Mouse (Mus musculus) C2C12 (cell line): ENCODE data around the gene Mapkapk2. TPM values are rescaled to one million over a fixed set of nuclear protein-coding genes. Genes with fewer than 3 reads are reported as not detected.

Experiments used
- H3K27me3 ChIP-seq: one replicate; pipeline ENCODE4 v1.6.1; 2011; ENCODE audit not compliant: control insufficient read depth, insufficient read depth, insufficient read length
- H3K36me3 ChIP-seq: one replicate; pipeline ENCODE4 v1.6.1; 2011; ENCODE audit not compliant: control insufficient read depth, insufficient read depth
- H3K4me3 ChIP-seq: one replicate; pipeline ENCODE4 v1.5.1; 2011; ENCODE audit warnings: mild to moderate bottlenecking, control low read depth; ENCODE audit not compliant: poor library complexity, insufficient read depth, severe bottlenecking
- H3K79me2 ChIP-seq: one replicate; pipeline ENCODE4 v1.6.1; 2011; ENCODE audit not compliant: control insufficient read depth, insufficient read depth
- H3K79me3 ChIP-seq: one replicate; pipeline ENCODE4 v1.6.1; 2011; ENCODE audit warnings: low read depth, control low read depth
- H3ac ChIP-seq: one replicate; pipeline ENCODE3; 2011; ENCODE audit warnings: low read depth; ENCODE audit not compliant: control insufficient read depth, insufficient read length
- CEBPB ChIP-seq: IDR thresholded peaks from one replicate; pipeline ENCODE4 v1.6.1; 2011; ENCODE audit warnings: low read depth, mild to moderate bottlenecking, control low read depth, moderate library complexity
- CTCF ChIP-seq: IDR thresholded peaks from one replicate; pipeline ENCODE4 v1.5.1; 2011; ENCODE audit not compliant: control insufficient read depth, insufficient read depth, insufficient read length
- FOSL1 ChIP-seq: IDR thresholded peaks from one replicate; pipeline ENCODE4 v1.8.0; 2011; ENCODE audit warnings: mild to moderate bottlenecking, low read length; ENCODE audit not compliant: poor library complexity, insufficient read depth, severe bottlenecking
- MAX ChIP-seq: IDR thresholded peaks from one replicate; pipeline ENCODE4 v1.6.1; 2011; ENCODE audit warnings: mild to moderate bottlenecking, control low read depth
- MYOD1 ChIP-seq: IDR thresholded peaks from one replicate; pipeline ENCODE4 v1.6.1; 2011; ENCODE audit warnings: low read depth; ENCODE audit not compliant: control insufficient read depth, insufficient read length
- MYOG ChIP-seq: IDR thresholded peaks from one replicate; pipeline ENCODE4 v1.6.1; 2011; ENCODE audit not compliant: control insufficient read depth, insufficient read length; ENCODE audit errors: extremely low read depth
- USF1 ChIP-seq: IDR thresholded peaks from one replicate; pipeline ENCODE4 v1.6.1; 2011; ENCODE audit warnings: low read depth, mild to moderate bottlenecking, control low read depth, moderate library complexity
- polyA plus RNA-seq: library from polyadenylated mRNA; unstranded; fragments of >200 nt; fragmentation: generic; extraction: Trizol; gene quantifications from one replicate; pipeline ENCODE4 v1.2.1, GENCODE M21; 2012; ENCODE audit warnings: missing spikeins

The Mapkapk2 gene
- polyA plus RNA-seq, 1 experiment: 87.0 TPM

DNA sequence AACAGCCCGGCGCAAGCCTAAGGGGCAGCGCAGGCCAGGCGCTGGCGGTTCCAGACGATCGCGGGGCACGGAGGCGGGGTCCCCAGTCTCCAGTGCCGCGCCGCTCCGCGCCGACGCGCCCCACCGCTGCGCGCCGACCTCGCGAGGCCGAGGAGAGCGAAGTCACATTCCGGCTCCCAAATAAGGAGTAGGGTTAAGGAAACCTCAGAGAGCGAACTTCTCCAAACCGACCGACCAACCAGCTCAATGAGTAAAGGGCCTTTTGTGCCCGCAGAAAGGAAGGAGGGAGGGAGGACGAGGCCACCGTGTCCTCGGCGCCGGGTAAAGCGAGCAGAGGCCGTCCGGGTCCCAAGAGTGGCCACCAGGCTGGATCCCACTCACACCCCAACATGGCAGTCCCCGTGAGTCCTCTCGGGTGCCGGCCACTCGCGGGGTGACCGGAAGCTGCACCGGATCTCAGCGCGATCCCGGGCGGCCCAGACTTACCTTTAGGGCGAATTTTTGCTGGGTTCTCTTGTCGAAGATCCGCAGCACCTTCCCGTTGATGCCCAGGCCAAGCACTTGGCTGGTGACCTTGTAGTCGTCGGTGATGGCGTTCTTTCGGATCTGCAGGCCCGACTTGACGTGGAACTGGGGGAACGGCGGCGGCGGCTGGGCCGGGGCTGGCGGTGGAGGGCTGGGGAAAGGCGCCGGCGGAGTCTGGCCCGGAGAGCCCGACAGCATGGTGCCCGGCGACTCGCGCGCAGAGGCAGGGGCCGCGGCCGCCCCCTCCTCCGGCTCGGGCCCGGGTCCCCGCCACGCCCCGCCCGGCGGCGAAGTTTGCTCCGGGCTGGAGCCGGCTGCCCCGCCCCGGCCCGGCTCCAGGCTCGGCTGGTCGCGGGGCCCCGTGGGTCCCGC, 575 bp downstream of the Mapkapk2 start:
- peak overlapping the region; percentile 86 for H3K4me3 ChIP-seq
- H3K36me3 ChIP-seq: no peaks in the 10 kb centered on the region
- H3K27me3 ChIP-seq: no peaks in the 10 kb centered on the region
- peaks cover 48% of the 10 kb centered on the region for H3K79me3 ChIP-seq
- H3K79me2 ChIP-seq: peaks cover 55% of the 10 kb centered on the region
- TF ChIP-seq CTCF (no peak), CEBPB (no peak)
- H3ac ChIP-seq: peak overlapping the region; percentile 84

DNA sequence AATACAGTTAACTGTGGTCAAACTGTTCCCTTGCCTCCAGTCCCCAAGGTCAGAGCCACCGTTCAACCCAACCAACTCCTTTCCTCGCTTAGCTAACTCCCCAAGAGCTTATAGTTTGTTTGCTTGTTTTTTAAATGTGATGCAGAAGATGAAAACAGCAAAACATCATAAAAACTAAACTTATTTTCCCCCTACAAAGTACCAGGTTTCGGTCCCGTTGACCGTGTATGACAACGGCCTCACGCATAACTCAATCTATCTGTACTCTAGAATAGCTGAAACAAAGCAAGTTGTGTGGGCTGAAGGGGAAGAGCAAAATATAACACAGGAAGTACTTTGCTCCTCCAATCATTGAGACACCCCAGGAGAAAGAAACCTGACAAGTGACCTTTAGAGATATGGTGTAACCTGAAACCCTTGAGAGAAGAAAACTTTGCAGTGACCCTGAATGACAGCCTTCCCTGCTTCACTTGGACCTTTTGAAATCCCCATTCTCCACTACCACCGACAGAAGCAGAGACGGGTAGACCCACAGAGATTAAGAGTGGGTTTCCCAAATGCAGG, 1.4 kb downstream of the Mapkapk2 start:
- H3K79me3 ChIP-seq: peaks cover 56% of the 10 kb centered on the region
- H3K4me3 ChIP-seq: peak overlapping the region; percentile 86
- H3ac ChIP-seq: peak overlapping the region; percentile 84
- TF ChIP-seq MAX (no peak), FOSL1 (no peak), MYOD1 (no peak)
- H3K36me3 ChIP-seq: no peaks in the 10 kb centered on the region
- H3K27me3 ChIP-seq: no peaks in the 10 kb centered on the region
- H3K79me2 ChIP-seq: peaks cover 64% of the 10 kb centered on the region

DNA sequence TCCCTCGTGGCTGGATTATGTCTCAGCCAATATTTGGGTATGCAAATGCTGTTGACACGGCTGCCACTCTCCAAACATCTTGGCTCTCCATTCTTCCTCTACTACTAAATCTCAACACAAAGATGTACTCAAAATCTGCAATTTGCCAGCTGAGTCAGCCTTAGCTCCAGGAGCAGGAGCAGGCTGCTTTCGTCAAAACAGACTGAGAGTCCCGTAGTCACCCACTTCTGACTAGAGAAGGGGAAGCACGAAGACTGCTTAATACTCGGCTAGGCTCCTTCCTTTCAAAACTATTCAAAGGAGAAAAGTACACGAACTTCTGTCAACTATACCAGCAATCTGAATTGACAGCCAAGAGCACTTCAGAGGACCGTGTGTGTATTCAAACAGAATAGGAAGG, 2.1 kb downstream of the Mapkapk2 start:
- Histone ChIP-seq H3K79me2 (peaks cover 70% of the 10 kb centered on the region), H3K36me3 (no peaks in the 10 kb centered on the region), H3K4me3 (peak overlapping the region; percentile 86), H3ac (no peak overlapping the region), H3K27me3 (no peaks in the 10 kb centered on the region), H3K79me3 (peaks cover 62% of the 10 kb centered on the region)
- no peak for TF ChIP-seq MYOG
- no peak for TF ChIP-seq FOSL1
- TF ChIP-seq CTCF: no peak
- TF ChIP-seq MYOD1: no peak
- TF ChIP-seq MAX: no peak
- no peak for TF ChIP-seq CEBPB
- TF ChIP-seq USF1: no peak

DNA sequence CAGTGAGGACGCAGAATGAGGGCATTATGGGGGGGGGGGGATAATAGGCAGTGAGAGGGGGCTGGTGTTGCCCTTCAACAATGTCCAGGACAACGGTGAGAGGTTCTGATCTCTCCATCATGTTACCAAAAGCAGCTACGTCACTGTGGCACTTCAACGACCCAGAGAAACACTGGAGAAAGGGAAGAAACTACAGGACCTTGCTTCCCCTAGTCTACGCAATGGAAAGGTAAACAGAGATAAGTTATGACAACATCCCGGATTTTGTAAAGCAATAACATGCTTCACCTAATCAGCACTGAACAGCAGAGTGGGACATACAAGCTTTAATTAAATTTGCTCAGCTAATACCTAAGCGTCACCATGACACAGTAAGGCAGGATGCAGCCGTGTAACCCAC, 3.7 kb downstream of the Mapkapk2 start:
- Histone ChIP-seq H3K4me3 (no peak overlapping the region), H3K27me3 (no peaks in the 10 kb centered on the region), H3K79me3 (peaks cover 79% of the 10 kb centered on the region), H3ac (no peak overlapping the region), H3K36me3 (no peaks in the 10 kb centered on the region), H3K79me2 (peaks cover 87% of the 10 kb centered on the region)
- no peak for TF ChIP-seq MYOG
- TF ChIP-seq CEBPB: no peak
- TF ChIP-seq FOSL1: no peak
- TF ChIP-seq MYOD1: no peak
- no peak for TF ChIP-seq USF1
- TF ChIP-seq CTCF: no peak
- TF ChIP-seq MAX: no peak

DNA sequence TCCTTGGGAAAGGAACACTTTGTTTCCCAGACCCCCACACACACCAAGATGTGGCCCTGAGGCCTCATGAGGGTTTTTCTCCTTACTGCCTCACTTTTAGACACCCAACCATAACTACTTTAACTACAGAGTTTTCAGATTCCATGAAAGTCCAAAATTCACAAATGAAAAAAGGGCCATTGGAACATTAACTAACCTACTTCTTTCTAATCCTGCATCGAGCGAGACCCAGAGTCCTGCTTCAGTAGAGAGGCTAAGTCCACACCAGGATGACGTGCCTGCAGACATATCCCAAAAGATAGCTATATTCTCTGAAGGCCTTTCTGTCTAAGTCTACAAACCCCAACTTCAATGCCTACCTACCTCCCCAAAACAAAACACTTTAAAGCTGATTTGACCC, 4.8 kb downstream of the Mapkapk2 start:
- H3K79me3 ChIP-seq: peaks cover 89% of the 10 kb centered on the region
- H3K27me3 ChIP-seq: no peaks in the 10 kb centered on the region

DNA sequence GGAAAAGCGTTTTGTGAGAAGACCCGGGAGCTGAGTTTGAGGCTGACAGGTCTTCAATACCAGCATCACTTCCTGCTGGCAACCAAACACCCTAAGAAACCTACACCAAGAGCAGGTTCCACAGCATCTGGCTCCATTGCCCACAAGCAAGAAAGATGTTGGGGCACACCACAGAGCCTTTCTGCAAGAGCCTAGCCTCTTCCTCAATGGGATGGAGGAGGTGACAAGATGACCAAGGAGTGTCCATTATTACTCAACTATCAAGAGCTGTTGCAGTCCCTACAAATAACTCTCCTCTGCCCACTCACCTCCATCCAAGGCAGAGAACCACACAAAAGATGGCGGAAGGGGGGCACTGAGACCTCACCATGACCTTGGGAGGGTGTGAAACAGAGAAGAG, 5.5 kb downstream of the Mapkapk2 start:
- H3K79me3 ChIP-seq: peaks cover 95% of the 10 kb centered on the region
- H3K79me2 ChIP-seq: peaks cover 100% of the 10 kb centered on the region

More for the DNA sequence above, 4.8 kb downstream of the Mapkapk2 start:
- TF ChIP-seq FOSL1 (no peak), MYOG (no peak), CTCF (no peak), CEBPB (no peak), USF1 (no peak), MYOD1 (no peak), MAX (no peak)
- no peak overlapping the region for H3K4me3 ChIP-seq
- peaks cover 98% of the 10 kb centered on the region for H3K79me2 ChIP-seq
- no peaks in the 10 kb centered on the region for H3K36me3 ChIP-seq
- no peak overlapping the region for H3ac ChIP-seq

More for the DNA sequence above, 5.5 kb downstream of the Mapkapk2 start:
- no peak overlapping the region for H3ac ChIP-seq
- H3K36me3 ChIP-seq: no peaks in the 10 kb centered on the region
- no peaks in the 10 kb centered on the region for H3K27me3 ChIP-seq
- no peak overlapping the region for H3K4me3 ChIP-seq
- TF ChIP-seq MYOG: no peak
- TF ChIP-seq USF1: no peak
- TF ChIP-seq CTCF: no peak
- no peak for TF ChIP-seq MAX
- TF ChIP-seq CEBPB: no peak
- no peak for TF ChIP-seq MYOD1
- no peak for TF ChIP-seq FOSL1
